Mouse (Mus musculus) frontal cortex, postnatal 14 days (tissue): Measurements from ENCODE around the gene Immp2l.
"Not testable (repeated sequence)": the region's sequence is repeated elsewhere in the genome, so short reads cannot be mapped to it uniquely, and the experiment has no call there.

Experiments used
- DNase-seq, 2 experiments: peaks; one replicate each; pipeline ENCODE4 v3.0.0; 2022; ENCODE audit warnings: low spot score in 2 of 2

Gene Immp2l

GRCm38 (mm10) chr12:41023511-41024421 is at the start of gene Immp2l:
TSS of gene Immp2l (plus strand) at chr12:41024090.
- DNase-seq: peak; percentile 85 to 88

GRCm38 (mm10) chr12:40978719-40979500 is 45.0 kb upstream of the Immp2l start:
- DNase-seq: no peak

GRCm38 (mm10) chr12:40979716-40980115 is 44.2 kb upstream of the Immp2l start:
- DNase-seq: no peak

- no peak for DNase-seq
These were observed 43.7 kb upstream of the Immp2l start for GRCm38 (mm10) chr12:40980160-40980559.

GRCm38 (mm10) chr12:40983021-40983420 is 40.9 kb upstream of the Immp2l start:
- no peak for DNase-seq

DNA sequence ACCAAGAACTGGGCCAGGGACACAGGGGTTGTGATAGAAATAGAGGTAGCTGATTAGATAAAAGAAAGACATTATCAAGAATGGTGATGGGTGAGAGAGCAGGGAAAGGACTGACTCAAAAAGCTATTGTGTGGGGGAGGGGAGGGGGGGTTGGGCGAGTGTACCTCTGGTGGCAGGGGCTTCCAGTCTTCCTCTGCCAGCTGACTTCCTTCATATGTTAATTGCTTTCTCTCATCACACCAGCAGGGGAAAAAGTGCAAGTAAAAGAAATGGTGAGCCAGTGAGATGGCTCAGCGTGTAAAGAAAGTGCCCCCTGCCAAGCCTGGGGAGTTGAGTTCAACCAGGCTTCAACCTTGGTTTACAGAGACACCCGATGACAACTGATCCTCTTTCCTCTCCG is 39.2 kb upstream of the Immp2l start:
- DNase-seq: no peak

DNA sequence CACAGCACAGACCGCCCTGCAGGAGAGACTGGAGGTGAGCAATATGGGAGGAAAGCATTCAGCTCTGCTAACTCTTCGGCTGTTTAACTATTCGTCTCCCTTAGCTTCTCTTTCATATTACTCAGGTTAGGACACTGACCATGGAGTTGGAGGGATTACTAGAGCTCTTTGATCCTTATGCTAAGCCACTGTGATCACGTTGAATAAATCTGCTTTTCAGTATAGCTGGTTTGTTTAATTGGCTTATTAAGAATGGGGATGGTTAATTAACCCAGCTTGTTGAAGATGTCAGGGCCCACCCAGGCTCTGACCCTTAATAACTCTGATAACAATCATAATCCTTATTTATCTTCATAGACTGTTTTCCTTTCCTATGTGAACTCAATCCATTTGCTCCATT is 38.1 kb upstream of the Immp2l start:
- no peak for DNase-seq

DNA sequence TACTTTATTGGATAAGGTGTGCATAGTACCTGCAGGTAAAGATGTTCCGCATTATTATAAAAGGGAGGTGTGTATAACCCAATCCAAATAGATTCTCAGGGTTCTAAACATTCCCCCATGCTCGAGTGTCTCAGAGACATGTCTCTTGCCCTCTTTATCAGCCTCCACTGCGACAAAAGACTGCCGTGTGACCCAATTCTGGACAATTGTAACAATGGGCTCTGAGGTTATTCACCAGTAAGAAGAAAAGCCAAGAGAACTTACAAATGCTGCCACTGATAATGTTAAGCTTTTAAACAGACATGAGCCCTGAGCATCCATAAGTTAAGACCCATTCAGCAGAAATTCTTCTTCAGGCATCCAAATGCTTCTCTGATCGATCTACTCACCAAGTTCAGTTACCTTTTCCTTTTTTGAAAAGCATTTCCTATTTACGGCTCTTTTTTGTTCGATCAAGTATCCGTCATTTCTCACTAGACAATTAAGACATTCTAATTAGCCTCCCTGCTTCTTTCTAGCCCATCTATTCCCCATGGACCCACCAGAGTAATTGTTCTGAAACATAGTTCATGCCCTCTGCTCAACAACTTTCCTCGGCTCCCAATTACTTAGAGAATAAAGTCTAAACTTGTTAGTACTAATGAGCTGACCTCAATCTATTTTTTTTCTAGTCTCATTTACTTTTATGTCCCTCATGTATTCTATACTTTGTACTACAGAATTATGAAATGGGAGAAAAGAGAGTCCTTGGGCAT is 35.4 kb upstream of the Immp2l start:
- no peak for DNase-seq

- no peak for DNase-seq
These were observed 32.2 kb upstream of the Immp2l start for GRCm38 (mm10) chr12:40991647-40992046.

DNA sequence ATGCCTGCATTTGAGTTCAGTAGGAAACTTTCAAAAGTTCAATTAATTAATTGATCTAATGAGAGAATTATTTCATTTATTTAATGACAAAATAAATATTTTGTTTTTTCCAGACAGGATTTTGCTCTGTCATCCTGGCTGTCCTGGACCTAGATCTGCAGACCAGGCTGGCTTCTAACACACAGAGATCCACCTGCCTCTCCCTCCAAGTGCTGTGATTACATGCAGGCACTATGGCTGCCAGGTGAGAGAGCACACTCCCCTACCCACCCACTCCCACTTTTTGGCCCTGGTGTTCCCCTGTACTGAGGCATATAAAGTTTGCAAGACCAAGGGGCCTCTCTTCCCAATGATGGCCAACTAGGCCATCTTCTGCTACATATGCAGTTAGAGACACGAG is 31.7 kb upstream of the Immp2l start:
- DNase-seq: not testable (repeated sequence)

DNA sequence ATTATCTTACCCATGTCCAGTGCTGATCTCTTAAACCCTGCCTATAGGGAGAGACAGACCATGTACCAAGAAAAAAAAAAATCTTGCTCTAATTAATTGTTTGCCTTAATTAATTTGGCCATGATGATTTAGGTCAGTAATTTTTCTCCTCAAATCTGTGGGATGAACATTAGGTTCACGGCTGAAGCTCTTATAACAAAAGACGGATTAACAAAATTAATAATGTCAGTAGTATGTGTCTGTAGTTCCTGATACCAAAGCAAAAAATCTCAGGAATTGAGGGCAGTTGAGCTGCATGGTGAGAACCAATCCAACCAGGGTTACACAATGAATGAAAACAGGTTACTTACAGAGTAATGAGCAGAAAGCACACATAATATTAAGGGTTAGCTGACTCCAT is 29.0 kb upstream of the Immp2l start:
- DNase-seq: no peak

- no peak for DNase-seq
These were observed 28.1 kb upstream of the Immp2l start for GRCm38 (mm10) chr12:40995618-40996370.

DNA sequence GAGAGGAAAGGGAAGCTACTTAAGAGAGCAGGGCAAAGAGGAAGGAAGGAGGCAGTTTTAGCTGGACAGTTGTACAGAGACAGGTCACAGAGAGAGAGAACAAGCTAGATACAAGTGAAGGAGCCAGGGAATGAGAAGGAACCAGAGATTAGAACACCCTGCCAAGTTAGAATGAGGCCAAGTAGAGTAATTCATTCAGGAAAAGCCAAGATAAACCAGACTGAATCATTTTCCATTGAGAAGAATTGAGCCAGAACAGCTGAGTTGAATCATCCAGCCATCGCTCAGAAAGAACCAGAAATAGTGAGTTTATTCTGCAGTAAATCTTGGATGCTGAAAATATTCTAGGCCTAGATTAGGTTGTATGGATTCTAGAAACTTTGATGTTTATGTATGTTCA is 1.4 kb upstream of the Immp2l start:
- DNase-seq: no peak

DNA sequence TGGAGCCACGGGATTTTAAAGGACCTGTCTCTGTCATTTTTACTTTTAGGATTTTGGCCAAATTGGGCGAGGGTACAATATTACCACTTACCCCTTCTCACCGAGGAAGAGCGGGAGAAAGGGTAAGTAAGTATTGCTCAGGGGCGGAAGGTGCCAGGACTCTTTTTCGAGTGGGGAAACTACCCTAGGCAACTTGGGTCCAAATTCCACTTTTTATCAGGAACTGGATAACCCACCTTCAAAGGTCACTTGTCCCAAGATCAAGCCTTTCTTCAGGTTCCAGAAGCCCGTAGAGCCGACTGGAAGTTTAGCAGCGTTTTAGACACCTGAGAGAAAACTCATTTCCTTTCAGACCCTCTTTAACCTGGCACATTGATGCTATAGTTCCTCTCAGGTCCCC is 622 bp downstream of the Immp2l start:
- DNase-seq: no peak

- no peak for DNase-seq
These were observed 3.6 kb downstream of the Immp2l start for GRCm38 (mm10) chr12:41027485-41027884.

GRCm38 (mm10) chr12:41031119-41031518 is 7.2 kb downstream of the Immp2l start:
- DNase-seq: no peak

DNA sequence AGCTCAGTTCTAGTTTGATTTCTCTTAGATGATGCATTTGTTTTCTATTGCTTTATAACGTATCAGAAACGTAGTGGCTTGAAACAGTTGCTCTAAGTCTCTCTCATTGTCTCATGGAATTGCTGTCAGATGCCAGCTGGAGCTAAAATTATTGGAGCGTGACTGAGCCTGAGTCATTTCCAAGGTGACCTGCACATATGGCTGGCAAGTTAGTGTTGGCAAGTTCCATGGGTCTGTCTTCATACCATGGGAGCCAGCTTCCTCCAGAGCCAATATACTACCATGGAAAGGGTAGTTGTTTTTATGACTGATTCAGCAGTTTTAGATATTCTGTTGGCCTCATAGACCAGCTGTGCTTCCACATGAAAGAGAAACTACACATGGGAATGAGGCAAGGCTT is 9.3 kb downstream of the Immp2l start:
- DNase-seq: no peak

GRCm38 (mm10) chr12:41039834-41040233 is 15.9 kb downstream of the Immp2l start:
- DNase-seq: no peak

- DNase-seq: no peak
These were observed 17.8 kb downstream of the Immp2l start for GRCm38 (mm10) chr12:41041737-41042136.

DNA sequence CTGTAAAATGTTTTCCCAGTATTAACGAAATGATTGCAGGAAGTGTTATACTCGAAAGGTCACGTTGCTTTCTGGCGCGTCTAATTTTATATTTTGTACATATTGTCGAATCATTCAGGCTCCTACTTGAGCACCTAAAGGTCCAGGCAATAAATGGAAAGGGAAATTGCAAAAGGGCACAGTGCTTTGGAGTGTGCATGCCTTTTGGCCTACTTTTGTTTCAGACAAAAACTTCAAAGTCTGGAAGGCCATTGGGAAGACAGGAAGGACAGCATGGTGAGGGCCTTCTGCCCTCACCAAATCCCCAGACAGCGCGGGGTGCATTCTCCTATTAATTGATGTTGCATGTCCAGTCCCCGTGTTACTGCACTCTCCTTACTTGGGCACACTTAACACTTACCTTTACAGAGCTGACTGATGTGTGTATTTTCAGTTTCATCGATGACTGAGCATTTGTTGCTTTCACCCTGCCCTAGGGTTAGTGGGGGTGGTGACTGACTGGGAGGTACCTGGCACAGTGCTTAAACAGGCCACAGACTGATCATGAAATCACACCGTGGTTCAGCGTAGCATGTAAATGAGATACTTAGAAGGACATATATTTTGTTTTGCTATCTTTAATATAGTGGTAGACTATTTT is 20.7 kb downstream of the Immp2l start:
- DNase-seq: no peak
